Mouse (Mus musculus) hindbrain, embryonic 11.5 days (tissue): ENCODE measurements around the gene Cilp2. TPM values are rescaled to one million over a fixed set of nuclear protein-coding genes. Genes with fewer than 3 reads are reported as not detected.
A peak's percentile ranks its signal among the peaks of the same experiment; 100 is the strongest.

Experiments used
- ATAC-seq: fragments of 200-750 bp; cut with Nextera tagmentation; 2 replicates; pipeline ENCODE4 v1.8.0; 2017; ENCODE audit warnings: mild to moderate bottlenecking, moderate TSS enrichment, moderate library complexity; ENCODE audit not compliant: low FRiP score
- DNase-seq: peaks from one replicate; pipeline ENCODE4 v3.0.0-alpha.2; 2015; ENCODE audit warnings: low spot score
- H3K27ac ChIP-seq: fragments of 300-500 bp; sonication (generic); 2 replicates; pipeline ENCODE4 v1.5.1; 2014; ENCODE audit warnings: mild to moderate bottlenecking, low read depth, low read length
- H3K27me3 ChIP-seq: fragments of 300-500 bp; sonication (generic); 2 replicates; pipeline ENCODE4 v1.6.1; 2014; ENCODE audit warnings: mild to moderate bottlenecking, low read length, moderate library complexity, mixed read lengths; ENCODE audit not compliant: control insufficient read depth, insufficient read depth
- H3K36me3 ChIP-seq: fragments of 300-500 bp; sonication (generic); 2 replicates; pipeline ENCODE4 v1.6.1; 2014; ENCODE audit warnings: mild to moderate bottlenecking, low read length, moderate library complexity, mixed read lengths; ENCODE audit not compliant: control insufficient read depth, insufficient read depth
- H3K4me1 ChIP-seq: fragments of 300-500 bp; sonication (generic); replicated peaks from 2 replicates; pipeline ENCODE4 v1.6.1; 2014; ENCODE audit warnings: low read length, mixed read lengths; ENCODE audit not compliant: control insufficient read depth, insufficient read depth
- H3K4me2 ChIP-seq: fragments of 300-500 bp; sonication (generic); replicated peaks from 2 replicates; pipeline ENCODE4 v1.6.1; 2014; ENCODE audit warnings: mild to moderate bottlenecking, low read depth, low read length
- H3K4me3 ChIP-seq: fragments of 300-500 bp; sonication (generic); 2 replicates; pipeline ENCODE4 v1.5.1; 2014; ENCODE audit warnings: low read depth, low read length
- H3K9ac ChIP-seq: fragments of 300-500 bp; sonication (generic); 2 replicates; pipeline ENCODE4 v1.6.1; 2014; ENCODE audit warnings: low read depth, low read length
- H3K9me3 ChIP-seq: fragments of 300-500 bp; sonication (generic); 2 replicates; pipeline ENCODE4 v1.6.1; 2016; ENCODE audit warnings: low read length; ENCODE audit not compliant: control insufficient read depth
- WGBS: fragments of 180-500 bp; shearing (Covaris S2); extraction: QIAGEN DNeasy Blood & Tissue Kit; methylation state at CpG from one replicate; pipeline ENCODE4 v1.1.7; 2014; 5-methylcytosine and 5-hydroxymethylcytosine counted together
- polyA plus RNA-seq: library from polyadenylated mRNA; unstranded; fragments of >200 nt; fragmentation: Nextera tagmentation; extraction: Ambion mirVana; gene quantifications from 2 replicates; pipeline ENCODE4 v1.2.1, GENCODE M21; 2014

Cilp2 gene
- polyA plus RNA-seq, 1 experiment from 2014 or later: 0.73 TPM

DNA sequence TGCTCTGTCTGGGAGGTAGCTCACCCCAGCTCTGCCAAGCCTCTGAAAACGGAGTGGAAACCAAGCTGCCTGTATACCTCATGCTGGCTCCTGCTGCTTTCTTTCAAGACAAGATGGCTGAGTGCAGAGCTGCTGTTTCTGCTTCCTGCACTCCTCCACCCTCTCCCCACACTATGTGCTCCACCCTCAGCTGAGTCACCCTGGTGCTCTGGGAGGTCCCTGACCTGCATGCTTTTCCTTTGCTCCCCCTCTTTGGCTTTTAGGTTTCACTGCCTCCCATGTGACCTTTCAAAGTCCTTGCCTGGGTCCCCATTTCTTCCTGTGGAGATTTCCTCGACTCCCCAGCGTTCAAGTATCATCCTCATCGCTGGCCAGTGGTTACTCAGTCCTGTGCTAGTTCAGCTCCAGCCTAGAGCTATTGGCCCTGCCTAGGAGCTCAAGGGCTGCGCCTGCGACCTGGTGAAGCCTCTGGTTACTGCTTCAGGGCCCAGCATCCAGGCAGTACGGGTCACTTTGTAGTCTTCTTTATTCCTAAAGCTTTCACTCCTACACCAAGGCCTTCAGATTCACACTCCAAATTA is 36.5 kb downstream of the Cilp2 start:
- Histone ChIP-seq H3K9ac (no peak overlapping the region), H3K36me3 (no peaks in the 10 kb centered on the region), H3K27ac (no peak overlapping the region), H3K4me3 (no peak overlapping the region), H3K4me1 (no peaks in the 10 kb centered on the region), H3K4me2 (no peak overlapping the region), H3K9me3 (no peaks in the 10 kb centered on the region), H3K27me3 (no peaks in the 10 kb centered on the region)
- WGBS: 82% methylated on average over 7 of the region's 7 CpGs
- DNase-seq: no peak
- ATAC-seq: no peak

DNA sequence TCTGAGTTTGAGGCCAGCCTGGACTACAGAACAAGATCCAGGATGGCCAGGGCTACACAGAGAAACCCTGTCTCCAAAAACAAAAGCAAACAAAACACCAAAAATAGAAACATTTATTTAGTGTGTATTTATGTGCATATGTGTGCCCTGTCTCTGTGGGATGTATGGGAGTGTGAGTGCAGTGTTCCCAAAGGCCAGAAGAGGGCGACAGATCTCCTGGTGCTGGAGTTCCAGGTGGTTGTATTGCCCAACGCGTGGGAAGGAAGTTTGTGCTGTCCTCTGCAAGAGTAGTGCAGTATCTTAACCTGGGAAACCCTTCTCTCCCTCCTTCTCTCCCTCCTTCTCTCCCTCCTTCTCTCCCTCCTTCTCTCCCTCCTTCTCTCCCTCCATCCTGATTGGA is 37.6 kb downstream of the Cilp2 start:
- Histone ChIP-seq H3K27me3 (no peaks in the 10 kb centered on the region), H3K4me2 (no peak overlapping the region), H3K4me1 (no peaks in the 10 kb centered on the region), H3K9me3 (no peaks in the 10 kb centered on the region), H3K36me3 (no peaks in the 10 kb centered on the region), H3K4me3 (no peak overlapping the region), H3K27ac (no peak overlapping the region), H3K9ac (no peak overlapping the region)
- WGBS: 40% methylated on average over 3 of the region's 3 CpGs
- ATAC-seq (no peak), DNase-seq (peak; percentile 20)

DNA sequence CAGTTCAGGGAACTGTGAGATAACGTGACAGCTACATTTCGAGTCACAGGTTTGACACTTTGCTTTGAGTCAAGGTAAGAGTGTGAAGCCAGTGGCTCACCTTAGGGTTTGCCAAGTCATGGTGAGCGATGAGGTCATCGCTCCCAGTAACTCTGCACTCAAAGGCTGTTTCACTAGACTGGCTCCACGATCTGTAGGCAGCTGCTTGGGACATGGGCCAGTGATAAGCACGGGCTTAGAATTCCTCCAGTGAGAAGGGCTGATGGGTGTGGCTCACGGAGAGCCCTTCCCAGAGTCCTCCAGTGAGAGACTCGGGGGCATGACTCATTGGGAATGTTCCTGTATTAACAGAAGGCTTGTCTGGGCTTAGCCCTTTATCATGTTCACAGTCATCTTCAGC is 38.5 kb downstream of the Cilp2 start:
- no peak overlapping the region for H3K4me3 ChIP-seq
- no peaks in the 10 kb centered on the region for H3K36me3 ChIP-seq
- no peak for DNase-seq
- H3K4me1 ChIP-seq: no peaks in the 10 kb centered on the region
- no peak for ATAC-seq
- no peaks in the 10 kb centered on the region for H3K27me3 ChIP-seq
- no peak overlapping the region for H3K9ac ChIP-seq
- 92% methylated on average over 8 of the region's 8 CpGs for WGBS
- H3K4me2 ChIP-seq: no peak overlapping the region
- H3K9me3 ChIP-seq: no peaks in the 10 kb centered on the region
- H3K27ac ChIP-seq: no peak overlapping the region

DNA sequence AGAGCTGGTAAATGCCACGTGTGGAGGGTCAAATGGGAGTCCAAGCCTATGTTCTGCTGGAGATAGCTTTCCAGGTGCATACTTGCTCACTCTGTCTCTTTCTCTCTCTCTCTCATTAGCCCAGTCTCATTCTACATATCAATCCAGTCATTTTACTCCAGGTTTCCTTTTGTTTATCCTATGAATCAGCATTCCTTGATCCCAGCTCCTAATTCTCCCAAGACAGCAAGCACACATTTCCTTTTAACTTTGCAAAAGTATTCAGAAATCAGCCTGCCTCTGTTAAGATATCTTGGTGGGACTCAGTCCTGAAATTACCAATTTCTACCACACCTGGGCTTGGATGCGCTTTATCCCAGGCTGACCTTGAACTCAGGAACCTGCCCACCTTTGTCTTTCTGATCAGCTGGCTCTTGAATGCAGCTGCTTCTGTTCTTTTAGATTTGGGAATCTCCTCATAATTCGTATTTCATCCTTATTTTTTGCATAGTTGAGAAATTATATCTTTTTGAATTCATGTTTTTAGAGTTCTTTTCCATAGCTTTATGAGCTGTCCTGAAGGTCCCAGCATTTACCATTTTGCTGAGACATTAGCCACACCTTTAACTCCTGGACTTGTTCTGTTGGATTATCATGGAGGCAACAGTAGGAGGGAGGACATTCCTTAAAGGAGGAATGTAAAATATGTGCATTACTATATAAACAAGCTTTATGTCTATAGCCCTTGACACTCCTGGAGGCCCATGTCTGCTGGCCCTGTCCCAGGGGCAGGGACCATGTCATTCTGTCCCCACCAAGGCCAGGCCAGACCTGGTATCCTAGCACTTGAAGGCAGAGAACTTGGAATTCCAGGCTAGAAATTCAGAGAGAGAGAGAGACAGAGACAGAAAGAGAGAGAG is 40.1 kb downstream of the Cilp2 start:
- no peaks in the 10 kb centered on the region for H3K36me3 ChIP-seq
- H3K27me3 ChIP-seq: no peaks in the 10 kb centered on the region
- no peak overlapping the region for H3K4me3 ChIP-seq
- no peak for ATAC-seq
- no peaks in the 10 kb centered on the region for H3K9me3 ChIP-seq
- no peak overlapping the region for H3K9ac ChIP-seq
- no peak overlapping the region for H3K27ac ChIP-seq
- DNase-seq: no peak
- no peak overlapping the region for H3K4me2 ChIP-seq
- WGBS: 76% methylated on average over 3 of the region's 3 CpGs
- no peaks in the 10 kb centered on the region for H3K4me1 ChIP-seq

DNA sequence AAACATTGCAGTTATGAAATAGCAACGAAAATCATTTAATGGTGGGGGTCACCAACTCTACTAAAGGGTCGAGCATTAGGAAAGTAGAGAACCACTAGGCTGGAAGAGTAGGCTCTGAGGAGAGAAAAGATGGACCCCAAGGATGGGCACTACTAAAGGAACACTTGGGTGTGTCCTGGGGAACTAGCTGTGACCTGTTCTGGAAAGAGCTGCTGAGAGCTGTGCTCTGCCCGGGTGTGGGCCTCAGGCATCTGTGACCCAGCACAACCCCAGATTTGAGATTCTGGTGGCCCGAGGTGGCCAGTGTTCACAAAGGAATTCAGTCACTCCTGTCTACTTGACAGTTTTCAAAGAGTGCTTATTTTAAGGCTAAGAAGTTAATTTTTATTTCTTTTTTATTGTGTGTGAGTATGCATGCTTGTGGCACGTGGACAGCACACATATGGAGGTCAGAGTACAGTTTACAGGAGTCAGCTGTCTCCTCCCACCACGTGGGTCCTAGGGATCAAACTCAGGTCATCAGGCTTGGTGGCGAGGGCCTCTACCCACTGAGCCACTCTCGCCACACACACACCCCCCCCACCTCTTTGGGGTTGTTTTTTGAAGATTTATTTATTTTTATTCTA is 50.3 kb downstream of the Cilp2 start:
- WGBS: 84% methylated on average over 8 of the region's 8 CpGs

DNA sequence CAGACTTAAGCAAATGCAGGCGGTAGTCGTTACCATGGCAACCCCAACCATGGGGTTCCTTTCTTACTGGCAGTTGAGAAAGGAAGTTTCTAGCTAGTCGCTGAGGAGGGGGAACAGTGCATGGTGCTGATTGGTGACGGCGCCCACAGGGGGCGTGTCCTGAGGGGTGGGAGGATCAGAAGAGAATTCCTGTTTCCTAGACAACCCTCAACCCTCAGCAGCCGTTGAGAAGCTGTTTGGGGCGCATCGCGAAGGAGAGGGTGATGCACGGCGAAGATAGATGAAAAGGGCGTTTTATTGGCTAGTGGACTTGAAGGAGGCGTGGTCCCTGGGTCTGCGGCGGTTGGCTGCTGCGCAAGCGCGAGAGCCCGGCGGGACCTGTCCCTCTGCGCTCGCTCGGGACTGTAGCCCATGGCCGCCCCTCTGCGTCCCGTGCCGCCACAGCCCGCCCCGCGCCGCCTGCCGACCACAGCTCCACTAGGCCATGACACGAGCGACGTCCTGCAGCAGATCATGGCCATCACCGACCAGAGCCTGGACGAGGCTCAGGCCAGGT is 55.1 kb downstream of the Cilp2 start, which contains the start of gene Pbx4:
TSS of gene Pbx4 (plus strand) at position 194 of the 556 bp plus-strand sequence.
- WGBS: under 1% methylated on average over 38 of the region's 38 CpGs
- peaks cover 3% of the 10 kb centered on the region; the same call in 1 of the 2 replicates for H3K4me1 ChIP-seq
- DNase-seq: peak; percentile 97
- H3K36me3 ChIP-seq: 0 out of 2 replicates have a peak, but pooled peaks cover 2% of the 10 kb centered on the region
- peak within 1 kb of the TSS; percentile 66 for H3K4me3 ChIP-seq
- H3K4me2 ChIP-seq: peak within 1 kb of the TSS; percentile 72
- ATAC-seq: peak; percentile 99
- peak within 1 kb of the TSS; percentile 82 for H3K27ac ChIP-seq
- H3K27me3 ChIP-seq: no peaks in the 10 kb centered on the region
- H3K9me3 ChIP-seq: no peaks in the 10 kb centered on the region
- H3K9ac ChIP-seq: peak within 1 kb of the TSS; percentile 77

More for the DNA sequence above, 50.3 kb downstream of the Cilp2 start:
- no peaks in the 10 kb centered on the region for H3K27me3 ChIP-seq
- ATAC-seq (no peak), DNase-seq (no peak)
- no peak overlapping the region for H3K4me3 ChIP-seq
- no peak overlapping the region for H3K9ac ChIP-seq
- no peak overlapping the region for H3K27ac ChIP-seq
- H3K4me2 ChIP-seq: no peak overlapping the region
- no peaks in the 10 kb centered on the region for H3K4me1 ChIP-seq
- 0 out of 2 replicates have a peak, but pooled peaks cover 2% of the 10 kb centered on the region for H3K36me3 ChIP-seq
- H3K9me3 ChIP-seq: no peaks in the 10 kb centered on the region

Other genes starting within 250 kb of the Cilp2 start
- 2.3 and 3.1 TPM in 2 replicates for gene Zfp964, start 233.2 kb downstream of the Cilp2 start, polyA plus RNA-seq
- 32.1 and 38.8 TPM in 2 replicates for gene Zfp869, start 177.0 kb downstream of the Cilp2 start, polyA plus RNA-seq
- 7.2 and 9.2 TPM in 2 replicates for gene Zfp963, start 137.7 kb downstream of the Cilp2 start, polyA plus RNA-seq
- 0.66 TPM in 1 of 2 replicates, not detected in the other for gene Gm20422, start 112.8 kb downstream of the Cilp2 start, polyA plus RNA-seq
- 34.5 and 35.8 TPM in 2 replicates for gene Atp13a1, start 96.5 kb downstream of the Cilp2 start, polyA plus RNA-seq
- 41.5 and 44.5 TPM in 2 replicates for gene Zfp866, start 96.5 kb downstream of the Cilp2 start, polyA plus RNA-seq
- 9.0 and 9.4 TPM in 2 replicates for gene Gmip, start 79.0 kb downstream of the Cilp2 start, polyA plus RNA-seq
- 1.2 and 1.7 TPM in 2 replicates for gene Lpar2, start 65.3 kb downstream of the Cilp2 start, polyA plus RNA-seq
- gene Pbx4, start 55.2 kb downstream of the Cilp2 start, polyA plus RNA-seq: 41.5 and 42.5 TPM in 2 replicates
- 4.2 and 4.3 TPM in 2 replicates for gene Tssk6, start 14.5 kb upstream of the Cilp2 start, polyA plus RNA-seq
- gene Ndufa13, start 14.9 kb upstream of the Cilp2 start, polyA plus RNA-seq: 169 and 174 TPM in 2 replicates
- 4.6 and 6.1 TPM in 2 replicates for gene Yjefn3, start 15.0 kb upstream of the Cilp2 start, polyA plus RNA-seq
- gene Gatad2a, start 108.7 kb upstream of the Cilp2 start, polyA plus RNA-seq: 48.8 and 62.0 TPM in 2 replicates
- gene Mau2, start 155.0 kb upstream of the Cilp2 start, polyA plus RNA-seq: 51.1 and 52.1 TPM in 2 replicates
- 34.5 and 35.4 TPM in 2 replicates for gene Sugp1, start 155.1 kb upstream of the Cilp2 start, polyA plus RNA-seq
- gene Tm6sf2, start 185.2 kb upstream of the Cilp2 start, polyA plus RNA-seq: 0.86 and 1.4 TPM in 2 replicates
- 0.22 TPM in 1 of 2 replicates, not detected in the other for gene Hapln4, start 195.8 kb upstream of the Cilp2 start, polyA plus RNA-seq
- 71.3 and 74.5 TPM in 2 replicates for gene Ncan, start 233.2 kb upstream of the Cilp2 start, polyA plus RNA-seq
- 16.7 and 19.2 TPM in 2 replicates for gene Nr2c2ap, start 243.6 kb upstream of the Cilp2 start, polyA plus RNA-seq